Mouse (Mus musculus): ENCODE measurements at regions not wholly inside any gene's neighbourhood (a gene's known extent, or its start where the extent isn't known, plus 50 kb on each side); places are given as distances from the start of the nearest gene placed in this dataset.

- DNase-seq: no peak
Observed at GRCm38 (mm10) chr4:33797964-33798363, 126.4 kb upstream of the Cnr1 start.

GRCm38 (mm10) chr4:33798654-33799053 lies 125.7 kb upstream of the Cnr1 start:
- DNase-seq: no peak

DNA sequence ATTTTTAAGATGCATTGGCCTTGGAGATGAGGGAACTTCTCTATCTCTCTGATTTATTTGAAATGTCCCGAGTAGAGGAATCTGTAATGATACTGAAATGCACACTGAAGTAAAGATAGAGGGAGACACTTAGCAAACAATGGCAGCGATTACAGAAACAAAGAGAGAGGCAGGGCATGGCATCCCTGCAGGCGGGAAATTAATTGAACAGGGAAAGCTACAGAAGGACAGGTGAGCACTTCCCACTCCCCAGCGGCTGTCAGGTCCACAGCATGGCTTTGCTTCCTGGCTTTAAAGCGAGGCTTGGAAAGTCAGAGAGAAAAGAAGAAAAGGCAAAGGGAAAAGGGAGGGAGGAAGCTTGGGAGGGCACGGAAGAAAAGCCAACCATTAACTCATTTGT lies 125.3 kb upstream of the Cnr1 start:
- DNase-seq: no peak

DNA sequence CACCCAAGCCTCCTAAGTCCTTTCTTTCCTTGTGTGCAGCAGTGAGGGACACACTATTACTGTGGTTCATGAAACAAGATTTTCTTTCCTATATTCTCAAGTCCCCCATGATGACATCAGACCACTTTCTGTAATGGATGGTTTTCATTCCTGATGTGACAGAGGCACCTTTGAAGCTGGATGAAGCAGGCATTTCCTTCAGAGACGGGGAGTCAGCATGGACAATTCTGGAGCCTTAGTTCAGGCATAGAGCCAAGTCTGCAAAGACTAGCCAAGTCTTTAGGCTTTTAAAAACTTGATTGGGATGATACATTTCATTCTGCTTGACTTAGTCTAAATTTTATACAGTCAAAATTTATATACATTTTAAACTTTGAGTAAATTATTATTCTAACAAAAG lies 124.6 kb upstream of the Cnr1 start:
- DNase-seq: no peak

DNA sequence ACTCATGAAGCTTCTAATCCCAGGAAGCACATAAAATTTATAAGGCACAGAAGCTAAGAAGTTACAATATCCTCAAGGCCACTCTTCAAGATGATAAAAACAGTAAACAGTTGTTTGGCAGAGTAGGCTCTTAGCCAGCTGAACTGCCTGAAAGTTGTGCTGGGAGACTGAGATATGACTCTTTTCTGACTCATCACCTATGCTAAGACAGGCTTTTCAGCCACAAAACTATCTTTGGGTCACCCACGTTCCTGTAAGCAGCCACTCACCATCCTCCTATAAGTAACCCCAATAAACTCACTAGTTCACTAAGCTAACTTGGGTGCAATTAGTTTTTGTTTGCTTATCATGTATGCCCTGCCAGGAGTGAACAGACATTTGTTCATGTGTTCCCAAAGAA lies 112.1 kb upstream of the Cnr1 start:
- no peak for DNase-seq

DNA sequence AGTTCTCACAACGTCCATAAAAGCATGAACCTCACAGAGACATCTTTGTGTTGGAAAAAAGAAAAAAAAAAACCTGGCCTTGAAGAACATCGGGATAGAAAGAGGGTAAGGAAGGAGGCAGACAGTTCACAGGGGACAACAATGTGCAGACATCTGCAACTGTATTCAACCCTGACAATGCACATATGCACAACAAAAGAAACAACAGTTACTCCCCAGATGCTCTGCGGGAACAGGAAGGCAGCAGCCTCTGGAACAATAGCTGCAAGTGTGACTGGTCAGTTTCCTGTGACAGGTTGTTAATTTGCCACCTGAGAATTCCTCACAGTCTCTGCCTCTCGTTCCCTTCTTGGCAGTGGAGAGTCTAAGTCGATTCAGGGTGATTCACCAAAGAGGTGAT lies 100.5 kb upstream of the Cnr1 start:
- DNase-seq: no peak

GRCm38 (mm10) chr4:33833134-33833533 lies 91.3 kb upstream of the Cnr1 start:
- no peak for DNase-seq

- no peak for DNase-seq
Observed at GRCm38 (mm10) chr4:33838436-33838835, 86.0 kb upstream of the Cnr1 start.

- no peak for DNase-seq
Observed at GRCm38 (mm10) chr4:33840119-33840518, 84.3 kb upstream of the Cnr1 start.

- no peak for DNase-seq
Observed at GRCm38 (mm10) chr4:33845611-33846395, 78.6 kb upstream of the Cnr1 start.

DNA sequence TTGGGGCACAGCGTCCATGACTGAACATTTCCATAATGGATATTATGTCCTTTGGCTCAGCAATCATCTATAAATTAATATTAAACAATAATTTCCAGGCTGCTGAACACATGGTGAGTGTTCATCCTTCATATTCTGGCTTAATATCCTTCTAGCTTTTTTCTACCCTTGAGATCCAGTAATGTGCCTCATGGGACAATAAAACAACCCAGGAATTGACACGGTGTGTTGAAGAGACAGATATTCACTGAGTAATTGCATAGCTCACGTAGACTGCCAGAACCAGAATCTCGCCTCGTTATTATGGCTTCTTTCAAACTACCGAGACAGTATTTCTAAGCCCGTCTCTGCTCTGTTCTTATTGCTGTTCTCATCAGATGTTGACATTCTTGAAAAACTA lies 74.1 kb upstream of the Cnr1 start:
- no peak for DNase-seq

- no peak for DNase-seq
Observed at GRCm38 (mm10) chr4:33852294-33852693, 72.1 kb upstream of the Cnr1 start.

DNA sequence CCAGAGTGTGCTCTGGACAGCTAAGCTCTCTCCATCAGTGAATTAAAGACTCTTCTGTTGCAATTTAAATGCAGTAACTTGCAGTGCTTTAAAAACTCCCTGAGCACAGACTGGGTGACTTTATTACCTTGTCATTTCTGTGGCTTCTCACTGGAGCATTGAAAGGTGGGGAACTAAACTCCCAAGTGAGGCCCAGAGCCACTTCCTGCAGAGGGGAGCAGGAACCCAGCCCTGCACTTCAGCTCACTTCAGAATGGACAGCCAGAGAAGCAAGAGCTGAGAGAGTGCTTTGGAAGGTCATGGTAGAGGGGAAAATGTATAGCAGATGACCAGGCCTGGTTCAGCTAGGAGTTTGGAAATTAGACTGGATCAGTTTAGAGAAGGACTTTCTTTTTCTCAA lies 69.3 kb upstream of the Cnr1 start:
- no peak for DNase-seq

GRCm38 (mm10) chr4:33867126-33867525 lies 57.3 kb upstream of the Cnr1 start:
- DNase-seq: no peak

GRCm38 (mm10) chr4:33869317-33869716 lies 55.1 kb upstream of the Cnr1 start:
- no peak for DNase-seq

Small RNA genes in the stretch of these regions (microRNA-seq; reads per million reads assigned to microRNA genes)
- 0 reads per million in 2 experiments for gene Gm23304

Data from heart, adult 18-20 months (tissue).